Mouse (Mus musculus): ENCODE data around the gene D430041D05Rik.

DNA sequence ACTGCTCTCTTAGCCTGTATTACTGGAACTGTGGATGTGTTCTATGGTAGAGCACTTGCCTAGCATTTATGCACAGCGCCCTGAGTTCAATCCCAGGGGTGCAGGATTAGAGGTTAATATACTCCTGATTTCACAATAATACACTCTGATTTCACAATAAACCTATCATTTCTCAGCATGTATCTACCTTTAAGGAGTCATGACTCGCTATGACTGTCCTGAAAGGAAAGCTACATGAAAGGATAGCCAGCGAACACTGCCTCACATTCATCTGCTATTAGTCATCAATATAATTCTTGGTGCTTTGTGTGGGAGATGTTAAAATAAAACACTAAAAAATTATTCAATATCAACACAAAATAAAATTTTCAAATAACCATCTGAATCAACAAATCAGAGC lies 25.4 kb upstream of the D430041D05Rik start:
- TF ChIP-seq CTCF (IDR thresholded peaks at IDR 0.05; ENCODE audit: insufficient read depth, low read length) (no peak), POLR2A (IDR thresholded peaks at IDR 0.05; ENCODE audit: borderline replicate concordance, extremely low read depth, low read depth, low read length) (no peak)

Data from lung, adult 2 months (tissue).